Mouse (Mus musculus) pancreas, adult 10 weeks (tissue): ENCODE results near the gene Exoc3. TPM values are rescaled to one million over a fixed set of nuclear protein-coding genes. Genes with fewer than 3 reads are reported as not detected.

Experiments used
- polyA plus RNA-seq: library from polyadenylated mRNA; stranded (reverse); fragments of 350-450 nt; fragmentation: Illumina TruSeq; extraction: RNeasy Lipid Tissue Mini Kit (QIAGEN cat#74804); gene quantifications from one replicate; pipeline ENCODE4 v1.2.3, GENCODE M21; 2015; ENCODE audit warnings: low read depth, low replicate concordance; ENCODE audit not compliant: insufficient read depth

Gene Exoc3
- 7.4 TPM for polyA plus RNA-seq

DNA sequence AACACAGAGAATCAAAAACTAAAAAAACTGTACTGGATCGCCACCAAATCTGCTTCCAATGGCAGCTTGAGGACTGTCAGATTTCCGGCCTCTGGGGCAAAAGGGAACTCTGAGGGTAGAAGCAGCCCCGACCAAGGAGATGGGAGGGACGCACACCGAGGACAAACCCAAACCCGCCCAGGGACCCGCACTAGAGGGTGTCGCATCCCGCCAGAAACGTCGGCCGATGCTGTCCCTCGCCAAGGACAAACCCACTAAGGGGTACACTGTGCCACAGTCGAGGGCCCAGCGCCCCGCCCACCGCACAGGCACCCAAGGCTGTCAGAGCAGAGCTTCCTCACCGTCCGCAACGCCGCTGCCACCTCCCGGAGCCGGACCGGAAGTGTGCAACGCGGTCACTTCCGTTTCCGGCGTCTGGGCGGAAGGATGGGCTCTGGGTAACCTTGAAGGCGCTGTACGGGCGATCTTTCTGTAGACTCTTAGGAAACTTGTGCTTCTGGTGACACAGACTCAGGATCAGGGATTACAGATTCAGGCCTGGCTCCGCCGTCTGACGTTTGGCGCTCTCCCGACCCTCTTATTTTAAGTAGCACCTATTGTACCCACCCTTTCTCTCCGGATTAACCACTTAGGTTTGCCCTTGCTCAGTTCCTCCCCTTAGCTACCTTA is at the start of gene Exoc3:
Gene Exoc3 (minus strand): TSS at position 416 of the 669 bp plus-strand sequence.

DNA sequence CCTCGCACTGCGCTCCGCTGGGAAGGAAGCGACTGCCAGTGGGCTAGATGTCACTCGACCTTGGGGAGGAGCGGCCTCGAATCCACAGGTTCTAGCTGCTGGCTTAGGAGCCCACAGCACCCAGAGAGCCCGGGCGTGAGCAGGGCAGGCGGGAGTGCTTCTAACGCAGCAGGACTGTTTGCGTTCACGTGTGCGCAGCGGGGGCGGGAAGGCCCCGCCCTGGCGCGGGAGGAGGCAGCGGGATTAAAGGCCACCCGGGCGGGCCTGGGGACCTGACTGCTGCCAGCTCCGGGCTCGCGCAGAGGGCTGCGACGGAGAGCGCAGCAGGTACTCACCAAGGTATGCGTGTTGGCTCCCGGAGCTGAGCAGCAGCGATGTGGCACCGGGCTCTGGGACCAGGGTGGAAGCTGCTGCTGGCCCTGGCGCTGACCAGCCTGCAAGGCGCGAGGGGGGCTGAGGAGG is 87.4 kb downstream of the Exoc3 start, which contains the start of gene Slc9a3:
Gene Slc9a3 (plus strand): TSS at position 317 of the 462 bp plus-strand sequence.

Other genes starting within 250 kb of the Exoc3 start
- not detected for gene Zdhhc11, start 244.9 kb downstream of the Exoc3 start, polyA plus RNA-seq
- gene Tppp, start 199.3 kb downstream of the Exoc3 start, polyA plus RNA-seq: 4.9 TPM
- 1.0 TPM for gene Cep72, start 146.4 kb downstream of the Exoc3 start, polyA plus RNA-seq
- gene Slc9a3, start 87.3 kb downstream of the Exoc3 start, polyA plus RNA-seq: not detected
- not detected for gene Ahrr, start 83.6 kb upstream of the Exoc3 start, polyA plus RNA-seq
- gene Pdcd6, start 108.8 kb upstream of the Exoc3 start, polyA plus RNA-seq: 18.9 TPM
- gene Sdha, start 141.5 kb upstream of the Exoc3 start, polyA plus RNA-seq: 40.8 TPM
- gene Ccdc127, start 141.6 kb upstream of the Exoc3 start, polyA plus RNA-seq: 7.6 TPM
- not detected for gene Lrrc14b, start 155.3 kb upstream of the Exoc3 start, polyA plus RNA-seq
- gene Zfp72, start 182.1 kb upstream of the Exoc3 start, polyA plus RNA-seq: 0.63 TPM
- gene Ftl1-ps1, start 191.0 kb upstream of the Exoc3 start, polyA plus RNA-seq: 17.8 TPM